Mouse (Mus musculus) inflammation-experienced regulatory T-cells, adult 6 months (primary cell): ENCODE measurements around the gene Gm10553. TPM values are rescaled to one million over a fixed set of nuclear protein-coding genes. Genes with fewer than 3 reads are reported as not detected.

Source experiments
- polyA plus RNA-seq, 3 experiments: library from polyadenylated mRNA; unstranded; fragments of 100-300 nt; shearing (Covaris generic); gene quantifications; one replicate each; pipeline ENCODE4 v1.2.1; 2017

The Gm10553 gene
- polyA plus RNA-seq, 3 experiments from 2014 or later = not detected

Other genes starting within 250 kb of the Gm10553 start
- not detected for gene Slc16a14, start 165.0 kb upstream of the Gm10553 start, polyA plus RNA-seq
- 1 to 10 TPM in 2 of 3 experiments, under 1 TPM in 1; 0.64 to 2.9 (median 1.9) TPM for gene A530032D15Rik, start 9.7 kb downstream of the Gm10553 start, polyA plus RNA-seq
- 10 to 100 TPM; 51.5 to 71.7 (median 63.8) TPM for gene C130026I21Rik, start 170.4 kb downstream of the Gm10553 start, polyA plus RNA-seq